Mouse (Mus musculus) left cerebral cortex, adult 9 months (tissue): ENCODE measurements around the gene Scgb1b20.
"Not testable (repeated sequence)": the region's sequence is repeated elsewhere in the genome, so short reads cannot be mapped to it uniquely, and the experiment has no call there.

Source experiments
- DNase-seq, 2 experiments: peaks; one replicate each; pipeline ENCODE4 v3.0.0; 2022; ENCODE audit warnings: low spot score in 2 of 2

Scgb1b20 gene

DNA sequence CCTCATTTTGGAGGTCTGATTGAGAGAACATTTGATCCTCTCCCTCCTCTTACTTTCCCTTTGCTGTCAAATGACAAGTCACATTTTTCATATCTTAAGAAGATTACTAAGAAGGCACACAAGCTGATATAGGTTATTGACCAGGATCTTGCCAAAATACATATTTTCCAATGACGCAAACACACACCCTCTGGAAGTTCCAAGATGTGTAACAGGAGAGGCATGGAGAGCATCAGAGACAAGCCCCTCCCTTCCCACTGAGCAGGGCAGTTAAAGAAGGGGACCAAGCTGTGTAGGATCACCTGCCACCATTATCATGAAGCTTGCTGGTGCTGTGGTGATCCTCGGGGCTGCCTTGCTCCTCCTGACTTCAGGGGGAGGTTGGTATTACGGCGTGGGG lies at the start of gene Scgb1b20:
Gene Scgb1b20 (plus strand): TSS at position 301 of the 400 bp plus-strand sequence.
- not testable (repeated sequence) for DNase-seq

GRCm38 (mm10) chr7:33366222-33366621 lies 6.8 kb upstream of the Scgb1b20 start, which contains the start of gene Scgb2b20:
Gene Scgb2b20, minus strand, starts transcription at chr7:33366322.
- not testable (repeated sequence) for DNase-seq

DNA sequence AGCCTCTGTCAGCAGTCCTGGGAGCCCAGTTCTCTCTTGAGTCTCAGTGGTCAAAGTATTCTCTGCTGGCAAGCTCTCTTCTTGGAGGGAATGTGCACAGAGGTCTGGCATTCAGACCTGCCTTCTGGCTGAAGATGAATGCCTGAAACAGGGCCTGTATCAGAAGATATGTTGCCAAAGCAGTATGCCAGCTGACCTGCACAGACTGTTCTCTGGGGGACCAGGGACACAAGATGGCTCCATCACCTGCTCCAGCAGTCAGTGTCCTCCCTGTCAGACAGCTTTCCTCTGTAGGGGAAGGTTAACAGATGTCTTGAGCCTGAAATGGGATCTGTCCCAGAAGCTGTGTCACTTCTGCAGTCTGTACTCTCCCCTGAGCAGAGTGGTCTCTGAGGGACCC lies 26.7 kb downstream of the Scgb1b20 start:
- DNase-seq = not testable (repeated sequence)

DNA sequence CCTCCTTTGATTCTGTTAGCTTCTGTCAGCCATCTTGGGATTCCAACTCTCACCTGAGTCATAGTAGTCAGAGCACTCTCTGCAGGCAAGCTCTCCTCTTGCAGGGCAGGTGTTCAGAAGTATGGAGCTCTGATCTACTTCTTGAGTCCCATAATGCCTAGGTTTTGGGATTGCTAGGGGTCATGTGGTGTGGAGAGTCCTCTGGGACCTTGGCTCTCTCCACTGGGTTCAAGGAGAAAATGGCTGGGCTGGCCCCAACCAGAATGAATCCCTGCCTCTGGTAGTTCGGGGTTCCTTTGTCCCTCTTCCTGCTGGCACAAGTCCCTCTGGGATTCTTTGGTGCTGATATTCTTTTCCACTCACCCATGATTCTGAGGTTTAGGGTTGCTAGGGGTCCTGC lies 28.6 kb downstream of the Scgb1b20 start:
- no peak for DNase-seq

GRCm38 (mm10) chr7:33409681-33410080 lies 36.6 kb downstream of the Scgb1b20 start:
- DNase-seq = not testable (repeated sequence)
